Mouse (Mus musculus) fat pad, adult 2 months (tissue): ENCODE data around the gene Pigk.

Experiments used
- DNase-seq: peaks from one replicate; pipeline ENCODE4 v3.0.0-alpha.2; 2011; ENCODE audit warnings: low read depth, low spot score; ENCODE audit errors: extremely low read depth

Pigk gene

GRCm38 (mm10) chr3:152837407-152837806 is 123.5 kb downstream of the Pigk start:
- no peak for DNase-seq

GRCm38 (mm10) chr3:152837938-152838337 is 124.0 kb downstream of the Pigk start:
- no peak for DNase-seq

GRCm38 (mm10) chr3:152841264-152841663 is 127.4 kb downstream of the Pigk start:
- DNase-seq: no peak

- DNase-seq: no peak
These were observed 128.7 kb downstream of the Pigk start for GRCm38 (mm10) chr3:152842648-152843047.

GRCm38 (mm10) chr3:152843925-152844324 is 130.0 kb downstream of the Pigk start:
- DNase-seq: no peak

GRCm38 (mm10) chr3:152855006-152855614 is 141.2 kb downstream of the Pigk start:
- DNase-seq: no peak

- DNase-seq: no peak
These were observed 142.2 kb downstream of the Pigk start for GRCm38 (mm10) chr3:152856095-152856494.

GRCm38 (mm10) chr3:152861450-152861849 is 147.6 kb downstream of the Pigk start:
- DNase-seq: no peak

GRCm38 (mm10) chr3:152861978-152862377 is 148.1 kb downstream of the Pigk start:
- DNase-seq: no peak

GRCm38 (mm10) chr3:152866035-152866965 is 152.4 kb downstream of the Pigk start:
- no peak for DNase-seq

- no peak for DNase-seq
These were observed 154.0 kb downstream of the Pigk start for GRCm38 (mm10) chr3:152867654-152868525.

GRCm38 (mm10) chr3:152872054-152872453 is 158.2 kb downstream of the Pigk start:
- no peak for DNase-seq

GRCm38 (mm10) chr3:152872596-152872995 is 158.7 kb downstream of the Pigk start:
- DNase-seq: no peak

GRCm38 (mm10) chr3:152874431-152875355 is 160.8 kb downstream of the Pigk start:
- no peak for DNase-seq

GRCm38 (mm10) chr3:152875723-152876290 is 161.9 kb downstream of the Pigk start:
- DNase-seq: no peak

GRCm38 (mm10) chr3:152880121-152880835 is 166.4 kb downstream of the Pigk start:
- DNase-seq: no peak

- DNase-seq: no peak
These were observed 167.8 kb downstream of the Pigk start for GRCm38 (mm10) chr3:152881706-152882105.

GRCm38 (mm10) chr3:152883556-152883955 is 169.7 kb downstream of the Pigk start:
- DNase-seq: no peak

GRCm38 (mm10) chr3:152886749-152887148 is 172.8 kb downstream of the Pigk start:
- DNase-seq: no peak
